Mouse (Mus musculus): ENCODE measurements around the gene Ssr4. TPM values are rescaled to one million over a fixed set of nuclear protein-coding genes. Genes with fewer than 3 reads are reported as not detected.

Ssr4 gene
- polyA plus RNA-seq, 1 experiment = 49.0 TPM

- TF ChIP-seq CTCF (IDR thresholded peaks at IDR 0.05; ENCODE audit: control insufficient read depth, insufficient read depth, insufficient replicate concordance, low read depth, low read length) = no peak
- TF ChIP-seq POLR2A (IDR thresholded peaks at IDR 0.05; ENCODE audit: control insufficient read depth, low read depth, low read length) = no peak
- Histone ChIP-seq H3K4me1 (ENCODE audit: control insufficient read depth, insufficient read depth, low read length) (no peaks in the 10 kb centered on the region), H3K27ac (ENCODE audit: control insufficient read depth, insufficient read depth, low read depth, low read length) (no peak overlapping the region), H3K36me3 (ENCODE audit: control insufficient read depth, insufficient read depth, low read length) (no peaks in the 10 kb centered on the region), H3K27me3 (ENCODE audit: control insufficient read depth, insufficient read depth, low read length) (no peaks in the 10 kb centered on the region), H3K4me3 (ENCODE audit: control insufficient read depth, low read depth, low read length) (no peak overlapping the region)
These were observed 29.9 kb downstream of the Ssr4 start for GRCm38 (mm10) chrX:73816596-73817314.

DNA sequence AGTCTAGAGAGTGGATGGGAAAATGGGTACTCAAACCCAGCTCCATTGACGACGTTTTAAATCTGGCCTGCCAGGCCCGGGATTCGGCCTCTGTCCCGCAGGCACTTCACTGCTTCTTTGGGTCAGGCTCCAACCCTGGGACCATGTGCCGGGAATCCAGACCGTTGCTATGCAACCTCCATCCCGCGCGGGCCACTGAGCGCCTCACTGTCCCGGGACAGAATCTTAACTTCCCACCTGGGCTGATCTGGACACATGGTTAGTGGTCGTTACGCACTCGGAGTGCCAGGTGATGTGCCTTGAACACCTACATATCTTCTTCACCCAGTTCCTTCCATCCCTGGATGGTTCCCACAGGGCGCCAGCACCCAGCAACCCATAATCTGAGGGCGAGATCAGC, 36.9 kb downstream of the Ssr4 start:
- Histone ChIP-seq H3K36me3 (ENCODE audit: control insufficient read depth, insufficient read depth, low read length) (no peaks in the 10 kb centered on the region), H3K27me3 (ENCODE audit: control insufficient read depth, insufficient read depth, low read length) (no peaks in the 10 kb centered on the region), H3K4me3 (ENCODE audit: control insufficient read depth, low read depth, low read length) (peak overlapping the region; percentile 86), H3K27ac (ENCODE audit: control insufficient read depth, insufficient read depth, low read depth, low read length) (peak overlapping the region; percentile 43; the same call in 1 of the 2 replicates), H3K4me1 (ENCODE audit: control insufficient read depth, insufficient read depth, low read length) (no peaks in the 10 kb centered on the region; the same call in 1 of the 2 replicates)
- TF ChIP-seq CTCF (IDR thresholded peaks at IDR 0.05; ENCODE audit: control insufficient read depth, insufficient read depth, insufficient replicate concordance, low read depth, low read length) (no peak), POLR2A (IDR thresholded peaks at IDR 0.05; ENCODE audit: control insufficient read depth, low read depth, low read length) (no peak)

DNA sequence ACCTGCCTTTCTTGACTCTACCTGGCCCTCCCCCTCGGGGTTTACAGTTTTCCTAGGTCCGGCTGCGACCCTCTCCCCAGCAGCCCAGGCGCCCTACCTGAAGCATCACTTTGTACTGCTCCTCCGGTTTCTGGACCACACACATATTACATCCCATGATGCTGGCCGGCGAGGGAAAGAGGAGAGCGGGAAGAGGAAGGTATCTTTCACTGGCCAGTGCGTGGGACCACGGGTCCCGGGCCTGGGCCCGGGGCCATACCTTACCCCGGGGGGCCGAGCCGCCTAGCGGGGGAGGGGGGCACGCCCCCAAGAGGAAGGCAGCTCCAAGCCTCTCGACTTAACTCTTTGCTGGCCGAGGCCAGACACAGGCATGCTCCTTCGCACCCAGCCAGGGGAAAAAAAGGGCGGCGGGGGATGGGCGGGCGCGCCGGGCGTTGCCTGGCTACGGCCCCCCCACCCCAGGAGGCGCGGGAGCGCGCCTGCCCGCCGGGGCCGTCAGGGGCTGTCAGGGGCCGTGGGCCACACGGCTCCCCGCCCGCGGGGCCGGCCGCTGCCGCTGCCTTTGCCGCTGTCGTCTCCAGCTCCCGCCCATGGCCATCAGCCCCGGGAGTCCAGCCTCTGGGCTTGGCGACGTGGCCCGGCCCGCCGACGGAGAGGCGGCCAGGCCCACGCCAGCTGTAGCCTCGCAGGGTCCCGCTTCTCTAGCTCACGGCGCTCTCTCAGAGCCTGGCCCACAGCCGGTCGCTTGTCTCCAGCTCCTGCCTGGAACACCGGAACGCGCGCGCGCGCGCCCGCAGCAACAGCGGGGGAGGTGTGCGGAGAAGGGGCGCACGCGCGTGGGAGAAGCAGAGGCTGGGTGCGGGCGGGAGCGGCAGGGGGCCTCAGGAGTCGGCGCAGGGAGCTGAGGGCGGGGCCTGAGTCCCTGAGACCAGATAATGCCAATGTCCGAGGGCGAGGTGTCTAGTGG, 37.6 kb downstream of the Ssr4 start, which contains the start of gene Pdzd4:
TSS of gene Pdzd4 (minus strand) at position 785 of the 967 bp plus-strand sequence.
- H3K27me3 ChIP-seq (ENCODE audit: control insufficient read depth, insufficient read depth, low read length) = no peaks in the 10 kb centered on the region
- peak within 1 kb of the TSS; percentile 51 for H3K27ac ChIP-seq (ENCODE audit: control insufficient read depth, insufficient read depth, low read depth, low read length)
- H3K4me3 ChIP-seq (ENCODE audit: control insufficient read depth, low read depth, low read length) = peak within 1 kb of the TSS; percentile 86
- H3K4me1 ChIP-seq (ENCODE audit: control insufficient read depth, insufficient read depth, low read length) = no peaks in the 10 kb centered on the region; the same call in 1 of the 2 replicates
- no peaks in the 10 kb centered on the region for H3K36me3 ChIP-seq (ENCODE audit: control insufficient read depth, insufficient read depth, low read length)
- TF ChIP-seq POLR2A (IDR thresholded peaks at IDR 0.05; ENCODE audit: control insufficient read depth, low read depth, low read length) (no peak), CTCF (IDR thresholded peaks at IDR 0.05; ENCODE audit: control insufficient read depth, insufficient read depth, insufficient replicate concordance, low read depth, low read length) (no peak)

DNA sequence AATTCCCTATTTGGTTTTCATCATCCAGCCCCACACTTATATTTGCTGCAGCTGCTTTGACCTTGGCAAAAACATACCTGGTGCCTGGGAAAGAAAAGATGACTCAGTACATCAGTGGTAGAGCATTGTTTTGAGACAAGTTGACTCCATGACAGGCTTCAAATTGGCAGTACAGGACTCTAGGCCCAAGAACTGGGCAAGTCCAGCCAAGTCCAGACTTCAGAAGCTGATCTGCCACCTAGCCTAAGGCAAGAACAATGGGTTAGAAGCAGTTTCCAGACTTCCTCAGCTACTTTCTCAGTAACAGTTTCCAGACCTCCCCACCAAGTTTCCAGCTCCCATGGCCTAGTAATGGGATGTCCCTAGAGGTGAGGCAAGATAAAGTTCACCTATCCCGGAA, 48.9 kb downstream of the Ssr4 start:
- TF ChIP-seq CTCF (IDR thresholded peaks at IDR 0.05; ENCODE audit: control insufficient read depth, insufficient read depth, insufficient replicate concordance, low read depth, low read length) (no peak), POLR2A (IDR thresholded peaks at IDR 0.05; ENCODE audit: control insufficient read depth, low read depth, low read length) (no peak)
- Histone ChIP-seq H3K36me3 (ENCODE audit: control insufficient read depth, insufficient read depth, low read length) (no peaks in the 10 kb centered on the region), H3K4me3 (ENCODE audit: control insufficient read depth, low read depth, low read length) (no peak overlapping the region), H3K27me3 (ENCODE audit: control insufficient read depth, insufficient read depth, low read length) (no peaks in the 10 kb centered on the region), H3K27ac (ENCODE audit: control insufficient read depth, insufficient read depth, low read depth, low read length) (no peak overlapping the region), H3K4me1 (ENCODE audit: control insufficient read depth, insufficient read depth, low read length) (no peaks in the 10 kb centered on the region)

GRCm38 (mm10) chrX:73836691-73837090, 49.9 kb downstream of the Ssr4 start:
- Histone ChIP-seq H3K27ac (ENCODE audit: control insufficient read depth, insufficient read depth, low read depth, low read length) (no peak overlapping the region), H3K4me1 (ENCODE audit: control insufficient read depth, insufficient read depth, low read length) (no peaks in the 10 kb centered on the region), H3K27me3 (ENCODE audit: control insufficient read depth, insufficient read depth, low read length) (no peaks in the 10 kb centered on the region), H3K4me3 (ENCODE audit: control insufficient read depth, low read depth, low read length) (no peak overlapping the region), H3K36me3 (ENCODE audit: control insufficient read depth, insufficient read depth, low read length) (no peaks in the 10 kb centered on the region)
- no peak for TF ChIP-seq POLR2A (IDR thresholded peaks at IDR 0.05; ENCODE audit: control insufficient read depth, low read depth, low read length)
- TF ChIP-seq CTCF (IDR thresholded peaks at IDR 0.05; ENCODE audit: control insufficient read depth, insufficient read depth, insufficient replicate concordance, low read depth, low read length) = no peak

Other genes with a start within 250 kb of the Ssr4 start
- 1.8 and 2.0 TPM in 2 replicates for gene Dusp9, start 147.6 kb upstream of the Ssr4 start, polyA plus RNA-seq (2012; rRNA removed)
- 4.0 and 4.3 TPM in 2 replicates for gene Pnck, start 126.9 kb upstream of the Ssr4 start, polyA plus RNA-seq (2012; rRNA removed)
- gene Slc6a8, start 113.9 kb upstream of the Ssr4 start, polyA plus RNA-seq (2012; rRNA removed) = 4.9 and 5.7 TPM in 2 replicates
- gene Bcap31, start 70.9 kb upstream of the Ssr4 start, polyA plus RNA-seq (2012; rRNA removed) = 10.8 and 12.2 TPM in 2 replicates
- 21.1 and 24.4 TPM in 2 replicates for gene Abcd1, start 70.4 kb upstream of the Ssr4 start, polyA plus RNA-seq (2012; rRNA removed)
- gene Plxnb3, start 29.9 kb upstream of the Ssr4 start, polyA plus RNA-seq (2012; rRNA removed) = 0.06 and 0.07 TPM in 2 replicates
- gene Srpk3, start 12.6 kb upstream of the Ssr4 start, polyA plus RNA-seq (2012; rRNA removed) = 0.36 and 0.64 TPM in 2 replicates
- 37.8 and 43.9 TPM in 2 replicates for gene Idh3g, start 131 bp upstream of the Ssr4 start, polyA plus RNA-seq (2012; rRNA removed)
- gene Pdzd4, start 37.9 kb downstream of the Ssr4 start, polyA plus RNA-seq (2012; rRNA removed) = 0.49 and 0.55 TPM in 2 replicates
- not detected in 2 replicates for gene Avpr2, start 105.1 kb downstream of the Ssr4 start, polyA plus RNA-seq (2012; rRNA removed)
- 0.06 and 0.35 TPM in 2 replicates for gene L1cam, start 109.1 kb downstream of the Ssr4 start, polyA plus RNA-seq (2012; rRNA removed)
- gene Arhgap4, start 134.8 kb downstream of the Ssr4 start, polyA plus RNA-seq (2012; rRNA removed) = 0.44 and 0.58 TPM in 2 replicates
- 3.7 and 5.4 TPM in 2 replicates for gene Naa10, start 134.9 kb downstream of the Ssr4 start, polyA plus RNA-seq (2012; rRNA removed)
- gene Renbp, start 143.8 kb downstream of the Ssr4 start, polyA plus RNA-seq (2012; rRNA removed) = 2.1 and 3.1 TPM in 2 replicates
- 10.7 and 13.8 TPM in 2 replicates for gene Hcfc1, start 179.3 kb downstream of the Ssr4 start, polyA plus RNA-seq (2012; rRNA removed)
- 12.8 and 17.0 TPM in 2 replicates for gene Irak1, start 236.9 kb downstream of the Ssr4 start, polyA plus RNA-seq (2012; rRNA removed)

All from testis, adult 2 months (tissue).